Mouse (Mus musculus): ENCODE results near the gene Gm37240.
"Not testable (repeated sequence)": the region's sequence is repeated elsewhere in the genome, so short reads cannot be mapped to it uniquely, and the experiment has no call there.

Gene Gm37240

GRCm38 (mm10) chr3:84649578-84650327 is 1237.6 kb downstream of the Gm37240 start:
- no peak for ATAC-seq (ENCODE audit: low TSS enrichment)

GRCm38 (mm10) chr3:84648069-84648468 is 1239.2 kb downstream of the Gm37240 start:
- not testable (repeated sequence) for ATAC-seq (ENCODE audit: low TSS enrichment)

GRCm38 (mm10) chr3:84647616-84648015 is 1239.7 kb downstream of the Gm37240 start:
- ATAC-seq (ENCODE audit: low TSS enrichment), result 0 out of 2 replicates have a peak, but pooled peaks have one; percentile 50

- no peak for ATAC-seq (ENCODE audit: low TSS enrichment)
Measured at GRCm38 (mm10) chr3:84646331-84646845, 1240.9 kb downstream of the Gm37240 start.

- ATAC-seq (ENCODE audit: low TSS enrichment), result no peak
Measured at GRCm38 (mm10) chr3:84646007-84646290, 1241.4 kb downstream of the Gm37240 start.

- no peak for ATAC-seq (ENCODE audit: low TSS enrichment)
Measured at GRCm38 (mm10) chr3:84645156-84646006, 1241.9 kb downstream of the Gm37240 start.

GRCm38 (mm10) chr3:84642942-84643341 is 1244.4 kb downstream of the Gm37240 start:
- ATAC-seq (ENCODE audit: low TSS enrichment), result no peak

- ATAC-seq (ENCODE audit: low TSS enrichment), result no peak
Measured at GRCm38 (mm10) chr3:84641391-84641790, 1245.9 kb downstream of the Gm37240 start.

GRCm38 (mm10) chr3:84640536-84640935 is 1246.8 kb downstream of the Gm37240 start:
- ATAC-seq (ENCODE audit: low TSS enrichment), result no peak

GRCm38 (mm10) chr3:84639767-84640500 is 1247.4 kb downstream of the Gm37240 start:
- no peak for ATAC-seq (ENCODE audit: low TSS enrichment)

- ATAC-seq (ENCODE audit: low TSS enrichment), result no peak
Measured at GRCm38 (mm10) chr3:84638858-84639257, 1248.5 kb downstream of the Gm37240 start.

- ATAC-seq (ENCODE audit: low TSS enrichment), result no peak
Measured at GRCm38 (mm10) chr3:84637890-84638578, 1249.3 kb downstream of the Gm37240 start.

GRCm38 (mm10) chr3:84637095-84637494 is 1250.2 kb downstream of the Gm37240 start:
- no peak for ATAC-seq (ENCODE audit: low TSS enrichment)

- no peak for ATAC-seq (ENCODE audit: low TSS enrichment)
Measured at GRCm38 (mm10) chr3:84631586-84631985, 1255.7 kb downstream of the Gm37240 start.

GRCm38 (mm10) chr3:84622026-84622425 is 1265.3 kb downstream of the Gm37240 start:
- no peak for ATAC-seq (ENCODE audit: low TSS enrichment)

GRCm38 (mm10) chr3:84619725-84620124 is 1267.6 kb downstream of the Gm37240 start:
- ATAC-seq (ENCODE audit: low TSS enrichment), result no peak

- no peak for ATAC-seq (ENCODE audit: low TSS enrichment)
Measured at GRCm38 (mm10) chr3:84619056-84619455, 1268.3 kb downstream of the Gm37240 start.

- ATAC-seq (ENCODE audit: low TSS enrichment), result no peak
Measured at GRCm38 (mm10) chr3:84618627-84619026, 1268.7 kb downstream of the Gm37240 start.

GRCm38 (mm10) chr3:84615856-84616225 is 1271.5 kb downstream of the Gm37240 start:
- ATAC-seq (ENCODE audit: low TSS enrichment), result no peak

GRCm38 (mm10) chr3:84615050-84615855 is 1272.1 kb downstream of the Gm37240 start:
- ATAC-seq (ENCODE audit: low TSS enrichment), result peak; percentile 97
